Comparison of ENCODE assay signal across 8 mouse cellular contexts in genomic region chr12:101026946-101027345, GRCm38 (mm10). TPM values are rescaled to one million over a fixed set of nuclear protein-coding genes. Genes with fewer than 3 reads are reported as not detected.
A peak's percentile ranks its signal among the peaks of the same experiment; 100 is the strongest.
DNase-seq lines count a peak whose midpoint lies in the region; ATAC-seq and TF ChIP-seq lines count a peak whose summit lies in the region.

No protein-coding gene starts in this region.

- peak overlapping the region; percentile 96 for H3K9ac ChIP-seq in ES-Bruce4 (ENCODE audit: low read depth, poor library complexity, severe bottlenecking)
- no peak overlapping the region for H3K9ac ChIP-seq in embryonic facial prominence, embryonic 12.5 days
- H3K9ac ChIP-seq in kidney, embryonic 16.5 days (replicated peaks; ENCODE audit: low read length), result peak overlapping the region; percentile 83
- peak overlapping the region; percentile 78 for H3K9ac ChIP-seq in midbrain, embryonic 15.5 days

- no peaks in the 10 kb centered on the region for H3K36me3 ChIP-seq in heart, embryonic 10.5 days
- H3K36me3 ChIP-seq in ES-Bruce4 (ENCODE audit: control insufficient read depth, insufficient read depth, low read length, poor library complexity, severe bottlenecking), result peaks cover 3% of the 10 kb centered on the region
- no peaks in the 10 kb centered on the region for H3K36me3 ChIP-seq in embryonic facial prominence, embryonic 12.5 days
- peaks cover 2% of the 10 kb centered on the region; the same call in 1 of the 2 replicates for H3K36me3 ChIP-seq in kidney, embryonic 16.5 days (ENCODE audit: insufficient read depth, low read length)
- H3K36me3 ChIP-seq in midbrain, embryonic 15.5 days (replicated peaks), result no peaks in the 10 kb centered on the region

- H3K4me2 ChIP-seq in embryonic facial prominence, embryonic 12.5 days (replicated peaks), result peak overlapping the region; percentile 89
- H3K4me2 ChIP-seq in kidney, embryonic 16.5 days (replicated peaks; ENCODE audit: low read depth, low read length), result peak overlapping the region; percentile 83
- H3K4me2 ChIP-seq in midbrain, embryonic 15.5 days, result peak overlapping the region; percentile 92

- H3K4me3 ChIP-seq in heart, embryonic 10.5 days, result peak overlapping the region; percentile 79; the same call in 1 of the 2 replicates
- H3K4me3 ChIP-seq in ES-Bruce4 (ENCODE audit: low read depth, low read length), result peak overlapping the region; percentile 24
- H3K4me3 ChIP-seq in embryonic facial prominence, embryonic 12.5 days, result peak overlapping the region; percentile 59
- peak overlapping the region; percentile 62 for H3K4me3 ChIP-seq in kidney, embryonic 16.5 days (ENCODE audit: low read length)
- H3K4me3 ChIP-seq in midbrain, embryonic 15.5 days, result peak overlapping the region; percentile 84

- peak; percentile 52 for DNase-seq in heart, embryonic 10.5 days (ENCODE audit: low spot score)
- DNase-seq in heart, postnatal 14 days, result no peak
- no peak for DNase-seq in adrenal gland, adult (ENCODE audit: inconsistent age in 2 of 2, low spot score in 1 of 2)
- no peak for DNase-seq in T-cell, adult 2 months (ENCODE audit: low spot score)

- TF ChIP-seq CTCF in ES-Bruce4 (IDR thresholded peaks at IDR 0.05; ENCODE audit: low read depth, low read length), result no peak

- no peak for TF ChIP-seq POLR2A in ES-Bruce4 (IDR thresholded peaks at IDR 0.05; ENCODE audit: insufficient read depth, low read length)

- no peak overlapping the region for H3K27ac ChIP-seq in heart, embryonic 10.5 days
- H3K27ac ChIP-seq in ES-Bruce4 (ENCODE audit: insufficient read depth, low read length), result no peak overlapping the region
- no peak overlapping the region for H3K27ac ChIP-seq in embryonic facial prominence, embryonic 12.5 days
- H3K27ac ChIP-seq in kidney, embryonic 16.5 days (ENCODE audit: low read length), result peak overlapping the region; percentile 84
- H3K27ac ChIP-seq in midbrain, embryonic 15.5 days, result no peak overlapping the region

- WGBS in heart, embryonic 10.5 days, result 15% methylated on average over 14 of the region's 14 CpGs
- WGBS in embryonic facial prominence, embryonic 12.5 days, result 6% methylated on average over 14 of the region's 14 CpGs
- WGBS in kidney, embryonic 16.5 days, result 6% methylated on average over 14 of the region's 14 CpGs
- 3% methylated on average over 12 of the region's 14 CpGs for WGBS in midbrain, embryonic 15.5 days

- no peak for ATAC-seq in embryonic facial prominence, embryonic 12.5 days (ENCODE audit: insufficient number of reproducible peaks, insufficient read depth, low FRiP score, low TSS enrichment)
- no peak for ATAC-seq in kidney, embryonic 16.5 days (ENCODE audit: low FRiP score, low TSS enrichment)
- no peak for ATAC-seq in midbrain, embryonic 15.5 days (replicated peaks)

- H3K9me3 ChIP-seq in heart, embryonic 10.5 days, result no peaks in the 10 kb centered on the region
- no peaks in the 10 kb centered on the region for H3K9me3 ChIP-seq in ES-Bruce4 (replicated peaks; ENCODE audit: control insufficient read depth, insufficient read depth, low read length, poor library complexity, severe bottlenecking)
- no peaks in the 10 kb centered on the region for H3K9me3 ChIP-seq in embryonic facial prominence, embryonic 12.5 days
- H3K9me3 ChIP-seq in kidney, embryonic 16.5 days (ENCODE audit: low read length), result no peaks in the 10 kb centered on the region
- H3K9me3 ChIP-seq in midbrain, embryonic 15.5 days, result no peaks in the 10 kb centered on the region

- intact Hi-C loops in heart, postnatal 14 days (cut with DNase I), result no loop called here

- peaks cover 29% of the 10 kb centered on the region; the same call in 1 of the 2 replicates for H3K4me1 ChIP-seq in heart, embryonic 10.5 days
- H3K4me1 ChIP-seq in ES-Bruce4 (ENCODE audit: control insufficient read depth, insufficient read depth, low read length), result peaks cover 14% of the 10 kb centered on the region
- peaks cover 8% of the 10 kb centered on the region; the same call in 1 of the 2 replicates for H3K4me1 ChIP-seq in embryonic facial prominence, embryonic 12.5 days
- H3K4me1 ChIP-seq in kidney, embryonic 16.5 days (ENCODE audit: insufficient read depth, low read length), result peaks cover 39% of the 10 kb centered on the region
- peaks cover 54% of the 10 kb centered on the region for H3K4me1 ChIP-seq in midbrain, embryonic 15.5 days

- TF ChIP-seq EP300 in ES-Bruce4 (IDR thresholded peaks at IDR 0.05; ENCODE audit: insufficient read depth, low read depth, low read length), result no peak

- H3K27me3 ChIP-seq in heart, embryonic 10.5 days (ENCODE audit: insufficient read depth, poor library complexity, severe bottlenecking), result peaks cover 75% of the 10 kb centered on the region
- no peaks in the 10 kb centered on the region for H3K27me3 ChIP-seq in ES-Bruce4 (ENCODE audit: control insufficient read depth, insufficient read depth, low read length, poor library complexity, severe bottlenecking)
- H3K27me3 ChIP-seq in embryonic facial prominence, embryonic 12.5 days, result peaks cover 32% of the 10 kb centered on the region
- peaks cover 4% of the 10 kb centered on the region; the same call in 1 of the 2 replicates for H3K27me3 ChIP-seq in kidney, embryonic 16.5 days (ENCODE audit: insufficient read depth, low read length)
- H3K27me3 ChIP-seq in midbrain, embryonic 15.5 days (replicated peaks), result no peaks in the 10 kb centered on the region

RNA-seq across cellular contexts. Expression of gene Ccdc88c, which starts 1.9 kb away (rescaled TPM):
- polyA plus RNA-seq in heart, embryonic 10.5 days (2016; fragmentation: Nextera tagmentation; extraction: Ambion mirVana), result 2.3 and 4.4 TPM in 2 replicates
- total RNA-seq in heart, postnatal 14 days (2021), result 1 to 10 TPM; 9.6 to 9.7 TPM
- 69.0 and 73.5 TPM in 2 replicates for polyA plus RNA-seq in ES-Bruce4 (2011; ENCODE audit: insufficient read depth, insufficient read length, low read depth, missing spikeins)
- polyA plus RNA-seq in embryonic facial prominence, embryonic 12.5 days (2016; fragmentation: Nextera tagmentation; extraction: Ambion mirVana), result 6.6 and 6.7 TPM in 2 replicates
- polyA plus RNA-seq in kidney, embryonic 16.5 days (2015; fragmentation: Nextera tagmentation; extraction: Ambion mirVana), result 12.0 and 14.3 TPM in 2 replicates
- 14.6 and 15.8 TPM in 2 replicates for polyA plus RNA-seq in midbrain, embryonic 15.5 days (2015; fragmentation: Nextera tagmentation; extraction: Ambion mirVana)

RNA-seq across cellular contexts. Expression of gene Ppp4r3a, which starts 56.6 kb away (rescaled TPM):
- polyA plus RNA-seq in heart, embryonic 10.5 days (2016; fragmentation: Nextera tagmentation; extraction: Ambion mirVana), result 39.5 and 51.7 TPM in 2 replicates
- total RNA-seq in heart, postnatal 14 days (2021), result 10 to 100 TPM; 30.4 to 31.4 TPM
- 125 and 144 TPM in 2 replicates for polyA plus RNA-seq in ES-Bruce4 (2011; ENCODE audit: insufficient read depth, insufficient read length, low read depth, missing spikeins)
- 65.7 and 66.6 TPM in 2 replicates for polyA plus RNA-seq in embryonic facial prominence, embryonic 12.5 days (2016; fragmentation: Nextera tagmentation; extraction: Ambion mirVana)
- polyA plus RNA-seq in kidney, embryonic 16.5 days (2015; fragmentation: Nextera tagmentation; extraction: Ambion mirVana), result 31.7 and 36.0 TPM in 2 replicates
- 28.0 and 28.8 TPM in 2 replicates for polyA plus RNA-seq in midbrain, embryonic 15.5 days (2015; fragmentation: Nextera tagmentation; extraction: Ambion mirVana)

Comparison
In these comparisons a context has a peak if more than half of its experiments do, and no peak if none do; other contexts are left out.
1. H3K4me3 ChIP-seq: peak in every context shown above with its lines; median percentile 84 in midbrain, embryonic 15.5 days; 79 in heart, embryonic 10.5 days; 62 in kidney, embryonic 16.5 days; 59 in embryonic facial prominence, embryonic 12.5 days; 24 in ES-Bruce4.